Mouse (Mus musculus): ENCODE data around the gene Frmpd4. TPM values are rescaled to one million over a fixed set of nuclear protein-coding genes. Genes with fewer than 3 reads are reported as not detected.

The Frmpd4 gene
- polyA plus RNA-seq, 1 experiment from 2014 or later, result 0.48 TPM

Other genes starting within 250 kb of the Frmpd4 start
- 37.8 and 41.9 TPM in 2 replicates for gene Msl3, start 96.7 kb upstream of the Frmpd4 start, polyA plus RNA-seq (2015; fragmentation: Nextera tagmentation; extraction: Ambion mirVana)
- 4.0 and 4.4 TPM in 2 replicates for gene Arhgap6, start 217.9 kb upstream of the Frmpd4 start, polyA plus RNA-seq (2015; fragmentation: Nextera tagmentation; extraction: Ambion mirVana)